11 mouse cellular contexts compared by ENCODE assay signal in the genomic region with DNA sequence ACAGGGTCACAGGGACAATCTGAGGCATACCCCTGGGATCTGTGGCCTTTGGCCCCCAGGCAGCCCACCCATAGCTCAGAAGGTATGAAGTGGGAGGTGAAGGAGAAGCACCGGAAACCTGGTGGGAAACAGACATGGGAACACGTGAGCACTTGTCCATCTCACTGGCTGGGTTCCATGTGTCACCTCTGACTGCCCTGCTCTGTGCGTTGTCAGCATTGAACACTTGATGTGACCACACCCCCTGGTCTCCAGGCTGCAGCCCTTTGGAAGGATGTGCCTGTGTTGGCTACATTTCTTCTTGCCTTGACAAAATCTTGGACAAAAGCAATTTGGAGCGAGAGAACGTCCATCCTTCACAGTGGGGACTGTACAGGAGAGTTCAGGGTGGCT. TPM values are rescaled to one million over a fixed set of nuclear protein-coding genes. Genes with fewer than 3 reads are reported as not detected.
DNase-seq lines count a peak whose midpoint lies in the region; ATAC-seq and TF ChIP-seq lines count a peak whose summit lies in the region.
"Had no signal": no experiment of that assay in that cellular context is flagged by ENCODE, and none has a peak within 500 bp of the region (broad histone marks: within the 10 kb centered on the region; RNA-seq: fewer than 3 reads in every experiment).

No protein-coding gene starts in this region.

- no peak for TF ChIP-seq CTCF in liver, adult 2 months (IDR thresholded peaks at IDR 0.05; ENCODE audit: low read depth, low read length)

- no peak for ATAC-seq in CD4-positive, CD25-positive, alpha-beta regulatory T cell, adult 4 months
- ATAC-seq in kidney, embryonic 16.5 days (ENCODE audit: low FRiP score, low TSS enrichment): no peak
- no peak for ATAC-seq in hindbrain, embryonic 11.5 days (ENCODE audit: low FRiP score)
- ATAC-seq: midbrain, embryonic 13.5 days had no signal

- DNase-seq in CD4-positive, CD25-positive, alpha-beta regulatory T cell, adult 2 months (ENCODE audit: low read depth, low spot score): peak; percentile 31
- DNase-seq in liver, adult 2 months (ENCODE audit: extremely low read depth, low read depth, low spot score): peak; percentile 63
- DNase-seq in liver: no peak
- no peak for DNase-seq in layer of hippocampus, postnatal 25 days (ENCODE audit: extremely low spot score in 1 of 2, low spot score in 1 of 2)
- no peak for DNase-seq in hindbrain, embryonic 11.5 days (ENCODE audit: low spot score)
- DNase-seq: cerebellum, adult 9-10 months; spleen, adult 18-20 months had no signal

- H3K9ac ChIP-seq in liver, adult 2 months (ENCODE audit: low read depth, low read length): peak overlapping the region; percentile 3; the same call in 1 of the 2 replicates
- H3K9ac ChIP-seq in kidney, embryonic 16.5 days (replicated peaks; ENCODE audit: low read length): no peak overlapping the region; the same call in 1 of the 2 replicates
- H3K9ac ChIP-seq in hindbrain, embryonic 11.5 days (ENCODE audit: low read depth, low read length): no peak overlapping the region
- H3K9ac ChIP-seq: midbrain, embryonic 13.5 days had no signal

- peaks cover 9% of the 10 kb centered on the region for H3K4me1 ChIP-seq in liver, adult 2 months (ENCODE audit: control insufficient read depth, insufficient read depth, low read length)
- H3K4me1 ChIP-seq in kidney, embryonic 16.5 days (ENCODE audit: insufficient read depth, low read length): peaks cover 50% of the 10 kb centered on the region
- H3K4me1 ChIP-seq in hindbrain, embryonic 11.5 days (replicated peaks; ENCODE audit: control insufficient read depth, insufficient read depth, low read length): no peaks in the 10 kb centered on the region

- H3K27ac ChIP-seq in liver, adult 2 months (replicated peaks; ENCODE audit: insufficient read depth, low read depth, low read length): peak overlapping the region; percentile 83
- H3K27ac ChIP-seq in kidney, embryonic 16.5 days (ENCODE audit: low read length): peak overlapping the region; percentile 96
- no peak overlapping the region for H3K27ac ChIP-seq in hindbrain, embryonic 11.5 days (ENCODE audit: low read depth, low read length)
- H3K27ac ChIP-seq: midbrain, embryonic 13.5 days had no signal

- no peak overlapping the region for H3K4me2 ChIP-seq in kidney, embryonic 16.5 days (replicated peaks; ENCODE audit: low read depth, low read length)
- H3K4me2 ChIP-seq in myocyte (ENCODE audit: low read depth): peak overlapping the region; percentile 96
- no peak overlapping the region for H3K4me2 ChIP-seq in hindbrain, embryonic 11.5 days (replicated peaks; ENCODE audit: low read depth, low read length)
- H3K4me2 ChIP-seq: midbrain, embryonic 13.5 days had no signal

- H3ac ChIP-seq in myocyte (ENCODE audit: control insufficient read depth, insufficient read length): no peak overlapping the region

- H3K4me3 ChIP-seq in liver, adult 2 months (ENCODE audit: insufficient read depth, low read depth, low read length): no peak overlapping the region
- no peak overlapping the region for H3K4me3 ChIP-seq in kidney, embryonic 16.5 days (ENCODE audit: low read length)
- no peak overlapping the region for H3K4me3 ChIP-seq in myocyte
- H3K4me3 ChIP-seq in hindbrain, embryonic 11.5 days (ENCODE audit: low read depth, low read length): no peak overlapping the region
- H3K4me3 ChIP-seq: midbrain, embryonic 13.5 days had no signal

- no peak for TF ChIP-seq POLR2A in liver, adult 2 months (IDR thresholded peaks at IDR 0.05; ENCODE audit: extremely low read depth, insufficient read depth, low read length)
- TF ChIP-seq POLR2A in myocyte (IDR thresholded peaks at IDR 0.05; ENCODE audit: insufficient read length, low read depth): no peak

- no peaks in the 10 kb centered on the region for H3K27me3 ChIP-seq in liver, adult 2 months (ENCODE audit: control insufficient read depth, insufficient read depth, low read length)
- no peaks in the 10 kb centered on the region for H3K27me3 ChIP-seq in kidney, embryonic 16.5 days (ENCODE audit: insufficient read depth, low read length)
- H3K27me3 ChIP-seq in myocyte (ENCODE audit: control insufficient read depth, insufficient read depth, insufficient read length): no peaks in the 10 kb centered on the region
- H3K27me3 ChIP-seq in hindbrain, embryonic 11.5 days (ENCODE audit: control insufficient read depth, insufficient read depth, low read length): no peaks in the 10 kb centered on the region; the same call in 1 of the 2 replicates
- H3K27me3 ChIP-seq: midbrain, embryonic 13.5 days had no signal

- WGBS in liver, adult 2 months: 40% methylated on average over 5 of the region's 5 CpGs
- WGBS in kidney, embryonic 16.5 days: 49% methylated on average over 5 of the region's 5 CpGs
- 84% methylated on average over 5 of the region's 5 CpGs for WGBS in hindbrain, embryonic 11.5 days

- H3K79me2 ChIP-seq in liver, adult 2 months (ENCODE audit: control insufficient read depth, insufficient read depth, low read length): no peaks in the 10 kb centered on the region
- no peaks in the 10 kb centered on the region for H3K79me2 ChIP-seq in myocyte (ENCODE audit: control insufficient read depth, insufficient read depth)

- H3K9me3 ChIP-seq in kidney, embryonic 16.5 days (ENCODE audit: low read length): no peaks in the 10 kb centered on the region
- H3K9me3 ChIP-seq in hindbrain, embryonic 11.5 days (ENCODE audit: control insufficient read depth, low read length): no peaks in the 10 kb centered on the region
- H3K9me3 ChIP-seq: midbrain, embryonic 13.5 days had no signal

- no peaks in the 10 kb centered on the region for H3K36me3 ChIP-seq in liver, adult 2 months (ENCODE audit: control insufficient read depth, insufficient read depth, low read length)
- H3K36me3 ChIP-seq in kidney, embryonic 16.5 days (ENCODE audit: insufficient read depth, low read length): no peaks in the 10 kb centered on the region
- H3K36me3 ChIP-seq in myocyte (ENCODE audit: control insufficient read depth, insufficient read depth): no peaks in the 10 kb centered on the region
- H3K36me3 ChIP-seq in hindbrain, embryonic 11.5 days (ENCODE audit: control insufficient read depth, insufficient read depth, low read length): no peaks in the 10 kb centered on the region
- H3K36me3 ChIP-seq: midbrain, embryonic 13.5 days had no signal

TF ChIP-seq in myocyte, 11 proteins besides CTCF, POLR2A, EP300 and RAD21:
- TF ChIP-seq POLR2AphosphoS2 (IDR thresholded peaks at IDR 0.05; ENCODE audit: insufficient read length, low read depth) (no peak), E2F4 (IDR thresholded peaks at IDR 0.05; ENCODE audit: insufficient read depth) (no peak), MAX (IDR thresholded peaks at IDR 0.05; ENCODE audit: low read depth) (no peak), SRF (IDR thresholded peaks at IDR 0.05; ENCODE audit: control insufficient read depth, insufficient read length, low read depth) (no peak), TCF3 (IDR thresholded peaks at IDR 0.05; ENCODE audit: insufficient read length, low read depth) (no peak), REST (IDR thresholded peaks at IDR 0.05; ENCODE audit: insufficient read depth, insufficient read length) (no peak), TCF12 (IDR thresholded peaks at IDR 0.05; ENCODE audit: insufficient read depth, poor library complexity, severe bottlenecking) (no peak), USF1 (IDR thresholded peaks at IDR 0.05; ENCODE audit: low read depth) (no peak), MYOG (IDR thresholded peaks at IDR 0.05; ENCODE audit: control insufficient read depth in 1 of 3, insufficient read depth in 1 of 3, insufficient read length in 2 of 3, low read depth in 2 of 3) (no peak), CEBPB (IDR thresholded peaks at IDR 0.05; ENCODE audit: insufficient read depth, poor library complexity, severe bottlenecking) (no peak), MYOD1 (IDR thresholded peaks at IDR 0.05; ENCODE audit: control insufficient read depth in 1 of 3, insufficient read length in 2 of 3, low read depth in 2 of 3) (no peak)
TF ChIP-seq in myocyte: peak in this region for 0.

RNA-seq across cellular contexts. Expression of gene Irf2bp2, which starts 20.9 kb away (rescaled TPM):
- 10 to 100 TPM; 15.5 to 22.4 TPM for polyA plus RNA-seq in CD4-positive, CD25-positive, alpha-beta regulatory T cell, adult 4 months (2017; shearing (Covaris generic))
- 26.3 and 39.2 TPM in 2 replicates for total RNA-seq in liver, adult 2 months (2014; rRNA removed)
- 20.3 and 33.8 TPM in 2 replicates for polyA plus RNA-seq in liver, adult 2 months (2012; rRNA removed)
- polyA plus RNA-seq in kidney, embryonic 16.5 days (2015; fragmentation: Nextera tagmentation; extraction: Ambion mirVana): 11.5 and 12.1 TPM in 2 replicates
- 16.8 TPM for polyA plus RNA-seq in myocyte (2012; fragmentation: generic; extraction: Trizol)
- 10 to 100 TPM; 55.4 to 59.0 TPM for total RNA-seq in layer of hippocampus, postnatal 25 days (2021)
- 4.8 and 5.5 TPM in 2 replicates for polyA plus RNA-seq in hindbrain, embryonic 11.5 days (2014; fragmentation: Nextera tagmentation; extraction: Ambion mirVana)

Comparison
In these comparisons a context has a peak if more than half of its experiments do, and no peak if none do; other contexts are left out.
1. DNase-seq: peak in CD4-positive, CD25-positive, alpha-beta regulatory T cell, adult 2 months (single experiment) and liver, adult 2 months (single experiment); none in liver (single experiment), layer of hippocampus, postnatal 25 days (0 of 2) and hindbrain, embryonic 11.5 days (single experiment).